In the genomic region with DNA sequence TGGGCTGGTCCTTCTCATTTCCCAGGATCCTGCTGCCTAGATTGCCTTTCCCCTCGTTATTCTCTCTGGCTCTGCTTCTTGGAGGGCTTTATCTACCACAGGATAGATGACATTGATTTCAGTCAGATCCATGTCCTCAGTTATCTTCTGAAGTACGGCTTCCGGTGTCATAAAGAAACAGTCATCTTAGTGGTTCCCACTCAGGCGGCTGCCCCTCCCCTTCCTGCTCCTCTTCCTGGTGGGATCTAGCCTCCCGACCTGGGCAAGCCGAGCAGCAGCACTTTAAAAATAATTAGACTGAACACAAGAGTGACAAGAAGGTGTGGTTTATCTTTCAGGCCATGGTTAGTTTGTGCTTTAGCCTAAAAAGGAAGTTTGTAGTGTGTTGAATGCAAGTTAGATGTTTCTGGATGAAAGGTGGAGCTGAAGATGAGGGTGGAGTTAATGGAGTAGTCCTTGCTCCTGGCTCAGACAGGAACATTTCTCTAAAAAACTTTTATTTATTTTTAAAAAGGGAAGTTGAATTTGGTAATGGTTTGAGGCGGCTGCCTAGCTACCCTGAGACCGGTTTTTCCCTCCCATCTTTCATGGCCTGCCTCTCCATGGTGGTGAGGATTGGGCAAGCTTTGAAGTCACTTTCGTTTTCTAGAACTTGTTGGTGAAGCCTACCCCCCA, we compare ENCODE assay signal across 9 mouse cellular contexts.
DNase-seq lines count a peak whose midpoint lies in the region; ATAC-seq and TF ChIP-seq lines count a peak whose summit lies in the region.
"Had no signal": no experiment of that assay in that cellular context is flagged by ENCODE, and none has a peak within 500 bp of the region (broad histone marks: within the 10 kb centered on the region; RNA-seq: fewer than 3 reads in every experiment).

No protein-coding gene starts in this region.

- no peak for TF ChIP-seq CTCF in left cerebral cortex, adult 2 months (IDR thresholded peaks at IDR 0.05)
- no peak for TF ChIP-seq CTCF in liver, postnatal 0 days (IDR thresholded peaks at IDR 0.05; ENCODE audit: low read depth)
- TF ChIP-seq CTCF in hindbrain, postnatal 0 days (IDR thresholded peaks at IDR 0.05; ENCODE audit: low read depth), result no peak

- no peaks in the 10 kb centered on the region for H3K9me3 ChIP-seq in heart, embryonic 13.5 days
- H3K9me3 ChIP-seq in liver, postnatal 0 days (ENCODE audit: low read length), result no peaks in the 10 kb centered on the region
- no peaks in the 10 kb centered on the region for H3K9me3 ChIP-seq in hindbrain, postnatal 0 days (ENCODE audit: low read length)
- H3K9me3 ChIP-seq: hindbrain, embryonic 15.5 days had no signal

- intact Hi-C loops in left cerebral cortex, adult 2 months (cut with DNase I), result no loop called here

- ATAC-seq in heart, embryonic 13.5 days (ENCODE audit: extremely low read depth, insufficient number of reproducible peaks, low FRiP score, low TSS enrichment), result no peak
- ATAC-seq in liver, postnatal 0 days, result peak; percentile 38; the same call in 1 of the 2 replicates
- no peak for ATAC-seq in hindbrain, postnatal 0 days

- no peak for DNase-seq in left cerebral cortex, adult 2 months (ENCODE audit: extremely low spot score in 1 of 2, low spot score in 2 of 2)
- DNase-seq in left cerebral cortex, adult 8-10 months (ENCODE audit: low spot score in 2 of 2), result no peak
- DNase-seq in liver, postnatal 0 days, result peak; percentile 32
- DNase-seq in thymus, postnatal 0 days (ENCODE audit: low spot score), result peak; percentile 54
- no peak for DNase-seq in retina, postnatal 1 day
- DNase-seq in hindbrain, postnatal 0 days (ENCODE audit: low spot score), result no peak
- DNase-seq in urinary bladder, postnatal 14 days (ENCODE audit: low spot score), result no peak

- peaks cover 70% of the 10 kb centered on the region for H3K4me1 ChIP-seq in heart, embryonic 13.5 days
- peaks cover 14% of the 10 kb centered on the region for H3K4me1 ChIP-seq in liver, postnatal 0 days (ENCODE audit: insufficient read depth)
- peaks cover 3% of the 10 kb centered on the region; the same call in 1 of the 2 replicates for H3K4me1 ChIP-seq in hindbrain, postnatal 0 days (ENCODE audit: insufficient read depth, low read length)
- H3K4me1 ChIP-seq: hindbrain, embryonic 15.5 days had no signal

- no peaks in the 10 kb centered on the region for H3K27me3 ChIP-seq in heart, embryonic 13.5 days (replicated peaks)
- H3K27me3 ChIP-seq in liver, postnatal 0 days (ENCODE audit: insufficient read depth, low read length), result no peaks in the 10 kb centered on the region
- H3K27me3 ChIP-seq in hindbrain, postnatal 0 days (ENCODE audit: insufficient read depth, low read length), result no peaks in the 10 kb centered on the region
- H3K27me3 ChIP-seq: hindbrain, embryonic 15.5 days had no signal

- TF ChIP-seq EP300 in liver, postnatal 0 days (IDR thresholded peaks at IDR 0.05; ENCODE audit: low read depth), result no peak

- 39% methylated on average over 9 of the region's 9 CpGs for WGBS in heart, embryonic 13.5 days
- WGBS in liver, postnatal 0 days (ENCODE audit: insufficient replicate concordance), result 22% methylated on average over 9 of the region's 9 CpGs
- 70% methylated on average over 9 of the region's 9 CpGs for WGBS in hindbrain, postnatal 0 days

- 0 out of 2 replicates have a peak, but pooled peaks cover under 1% of the 10 kb centered on the region for H3K36me3 ChIP-seq in heart, embryonic 13.5 days
- no peaks in the 10 kb centered on the region for H3K36me3 ChIP-seq in liver, postnatal 0 days (replicated peaks; ENCODE audit: insufficient read depth, low read length)
- no peaks in the 10 kb centered on the region for H3K36me3 ChIP-seq in hindbrain, postnatal 0 days (ENCODE audit: insufficient read depth, low read length)
- H3K36me3 ChIP-seq: hindbrain, embryonic 15.5 days had no signal

- peak overlapping the region; percentile 81; the same call in 1 of the 2 replicates for H3K9ac ChIP-seq in heart, embryonic 13.5 days
- no peak overlapping the region for H3K9ac ChIP-seq in liver, postnatal 0 days (replicated peaks)
- no peak overlapping the region for H3K9ac ChIP-seq in hindbrain, postnatal 0 days (replicated peaks; ENCODE audit: low read length)
- H3K9ac ChIP-seq: hindbrain, embryonic 15.5 days had no signal

- no peak overlapping the region for H3K4me3 ChIP-seq in left cerebral cortex, adult 2 months
- H3K4me3 ChIP-seq in heart, embryonic 13.5 days, result peak overlapping the region; percentile 44
- H3K4me3 ChIP-seq in liver, postnatal 0 days (ENCODE audit: low read depth, low read length), result peak overlapping the region; percentile 28
- H3K4me3 ChIP-seq in hindbrain, postnatal 0 days (ENCODE audit: low read length), result no peak overlapping the region
- H3K4me3 ChIP-seq: hindbrain, embryonic 15.5 days had no signal

- peak overlapping the region; percentile 70 for H3K4me2 ChIP-seq in heart, embryonic 13.5 days
- peak overlapping the region; percentile 62 for H3K4me2 ChIP-seq in liver, postnatal 0 days (ENCODE audit: low read depth, low read length)
- H3K4me2 ChIP-seq in hindbrain, postnatal 0 days (ENCODE audit: low read depth, low read length), result no peak overlapping the region
- H3K4me2 ChIP-seq: hindbrain, embryonic 15.5 days had no signal

- H3K27ac ChIP-seq in left cerebral cortex, adult 2 months, result peak overlapping the region; percentile 86
- peak overlapping the region; percentile 88 for H3K27ac ChIP-seq in heart, embryonic 13.5 days (replicated peaks)
- peak overlapping the region; percentile 74 for H3K27ac ChIP-seq in liver, postnatal 0 days (ENCODE audit: low read depth)
- H3K27ac ChIP-seq in hindbrain, postnatal 0 days, result no peak overlapping the region
- H3K27ac ChIP-seq: hindbrain, embryonic 15.5 days had no signal

Comparison
In these comparisons a context has a peak if more than half of its experiments do, and no peak if none do; other contexts are left out.
1. DNase-seq: peak in liver, postnatal 0 days (single experiment) and thymus, postnatal 0 days (single experiment); none in left cerebral cortex, adult 2 months (0 of 2), left cerebral cortex, adult 8-10 months (0 of 2), retina, postnatal 1 day (single experiment), hindbrain, postnatal 0 days (single experiment) and urinary bladder, postnatal 14 days (single experiment).
2. H3K4me3 ChIP-seq: peak in heart, embryonic 13.5 days (single experiment) and liver, postnatal 0 days (single experiment); none in left cerebral cortex, adult 2 months (single experiment) and hindbrain, postnatal 0 days (single experiment).